20 mouse cellular contexts compared by ENCODE assay signal in genomic region chr12:99380124-99380523, GRCm38 (mm10).
DNase-seq lines count a peak whose midpoint lies in the region; ATAC-seq and TF ChIP-seq lines count a peak whose summit lies in the region.
"Had no signal": no experiment of that assay in that cellular context is flagged by ENCODE, and none has a peak within 500 bp of the region (broad histone marks: within the 10 kb centered on the region; RNA-seq: fewer than 3 reads in every experiment).

No protein-coding gene starts in this region.

- peak overlapping the region; percentile 80 for H3K27ac ChIP-seq in gastrocnemius, adult 2 months
- peak overlapping the region; percentile 79 for H3K27ac ChIP-seq in layer of hippocampus, adult 2 months
- H3K27ac ChIP-seq in CH12.LX (ENCODE audit: insufficient read depth, low read depth) = peak overlapping the region; percentile 84; the same call in 1 of the 2 replicates
- peak overlapping the region; percentile 33; the same call in 1 of the 2 replicates for H3K27ac ChIP-seq in bone marrow macrophage, adult 2 months (ENCODE audit: insufficient read depth, low read depth, low read length)
- H3K27ac ChIP-seq in intestine, embryonic 16.5 days (ENCODE audit: low read length) = no peak overlapping the region
- H3K27ac ChIP-seq: embryonic facial prominence, embryonic 12.5 days; forebrain, embryonic 13.5 days; heart, embryonic 13.5 days; hindbrain, embryonic 15.5 days had no signal

- TF ChIP-seq POLR2A in CH12.LX (IDR thresholded peaks at IDR 0.05; ENCODE audit: low read depth, low read length) = no peak
- TF ChIP-seq POLR2A in bone marrow macrophage, adult 2 months (IDR thresholded peaks at IDR 0.05; ENCODE audit: borderline replicate concordance, low read depth, low read length) = no peak

- H3K9me3 ChIP-seq in CH12.LX (replicated peaks; ENCODE audit: low read length) = peaks cover 2% of the 10 kb centered on the region
- no peaks in the 10 kb centered on the region for H3K9me3 ChIP-seq in intestine, embryonic 16.5 days (ENCODE audit: control insufficient read depth, low read length)
- H3K9me3 ChIP-seq: embryonic facial prominence, embryonic 12.5 days; forebrain, embryonic 13.5 days; hindbrain, embryonic 15.5 days had no signal

- no peaks in the 10 kb centered on the region for H3K27me3 ChIP-seq in CH12.LX (replicated peaks)
- H3K27me3 ChIP-seq in intestine, embryonic 16.5 days (replicated peaks; ENCODE audit: control insufficient read depth, insufficient read depth, low read length) = no peaks in the 10 kb centered on the region
- H3K27me3 ChIP-seq: embryonic facial prominence, embryonic 12.5 days; forebrain, embryonic 13.5 days; heart, embryonic 13.5 days; hindbrain, embryonic 15.5 days had no signal

- peak overlapping the region; percentile 40 for H3K4me2 ChIP-seq in CH12.LX (ENCODE audit: insufficient read depth, low read depth, poor library complexity, severe bottlenecking)
- no peak overlapping the region for H3K4me2 ChIP-seq in intestine, embryonic 16.5 days (ENCODE audit: low read depth, low read length)
- H3K4me2 ChIP-seq: embryonic facial prominence, embryonic 12.5 days; forebrain, embryonic 13.5 days; heart, embryonic 13.5 days; hindbrain, embryonic 15.5 days had no signal

- peaks cover 4 to 51% of the 10 kb centered on the region in 2 experiments for H3K36me3 ChIP-seq in CH12.LX (replicated peaks in 1 of 2; ENCODE audit: control insufficient read depth in 1 of 2, insufficient read depth in 1 of 2, low read length in 1 of 2)
- 0 out of 2 replicates have a peak, but pooled peaks cover 3% of the 10 kb centered on the region for H3K36me3 ChIP-seq in intestine, embryonic 16.5 days (ENCODE audit: control insufficient read depth, insufficient read depth, low read length)

- DNase-seq in gastrocnemius, adult 2 months = peak; percentile 11
- no peak for DNase-seq in gastrocnemius, postnatal 10 days
- DNase-seq in layer of hippocampus, adult 2 months (ENCODE audit: low spot score in 2 of 2) = no peak
- no peak for DNase-seq in layer of hippocampus, adult 8-10 months (ENCODE audit: low spot score in 2 of 2)
- DNase-seq in CH12.LX (ENCODE audit: extremely low read depth) = no peak
- DNase-seq: adrenal gland, adult 8-10 months; adrenal gland, postnatal 36 days; cerebellum, adult 11-12 months; cerebellum, adult 9-10 months; cerebellum, postnatal 25 days; gastrocnemius, postnatal 36 days; heart, adult 11 months; heart, postnatal 36 days; kidney, adult 18-20 months had no signal

- no peak for TF ChIP-seq CTCF in gastrocnemius, adult 2 months (IDR thresholded peaks at IDR 0.05)
- no peak for TF ChIP-seq CTCF in layer of hippocampus, adult 2 months (conservative IDR thresholded peaks at IDR 0.05)
- TF ChIP-seq CTCF in CH12.LX (conservative IDR thresholded peaks at IDR 0.05 in 1 of 2, IDR thresholded peaks at IDR 0.05 in 1 of 2; ENCODE audit: low read depth in 2 of 2, low read length in 2 of 2) = no peak
- TF ChIP-seq CTCF in bone marrow macrophage, adult 2 months (IDR thresholded peaks at IDR 0.05; ENCODE audit: low read depth, low read length) = no peak

- no peak for TF ChIP-seq RAD21 in CH12.LX (IDR thresholded peaks at IDR 0.05; ENCODE audit: low read depth, low read length)

- H3K9ac ChIP-seq in CH12.LX (ENCODE audit: insufficient read depth, low read depth) = no peak overlapping the region
- no peak overlapping the region for H3K9ac ChIP-seq in intestine, embryonic 16.5 days (ENCODE audit: low read depth, low read length)
- H3K9ac ChIP-seq: embryonic facial prominence, embryonic 12.5 days; forebrain, embryonic 13.5 days; heart, embryonic 13.5 days; hindbrain, embryonic 15.5 days had no signal

- 72% methylated on average over 6 of the region's 6 CpGs for WGBS in intestine, embryonic 16.5 days

- dilution Hi-C loops in CH12.LX (cut with MboI; ENCODE audit: extremely low pct_ligation_motif_present, extremely low pct_unique_long_range_greater_than_20kb, low sequenced_read_pairs) = no loop called here

- no peak for TF ChIP-seq EP300 in CH12.LX (IDR thresholded peaks at IDR 0.05; ENCODE audit: low read length)

- in situ Hi-C loops in CH12.LX (cut with MboI; ENCODE audit: low pct_ligation_motif_present, low pct_unique_long_range_greater_than_20kb, low sequenced_read_pairs) = no loop called here

- H3K4me3 ChIP-seq in gastrocnemius, adult 2 months = no peak overlapping the region
- no peak overlapping the region for H3K4me3 ChIP-seq in layer of hippocampus, adult 2 months
- H3K4me3 ChIP-seq in CH12.LX (replicated peaks in 1 of 3; ENCODE audit: low read depth in 2 of 3, low read length in 2 of 3, poor library complexity in 1 of 3) = peak overlapping the region in 1 of 3 experiments; percentile 38
- H3K4me3 ChIP-seq in bone marrow macrophage, adult 2 months (ENCODE audit: insufficient read depth, low read length) = no peak overlapping the region
- H3K4me3 ChIP-seq in intestine, embryonic 16.5 days (ENCODE audit: low read length) = no peak overlapping the region
- H3K4me3 ChIP-seq: embryonic facial prominence, embryonic 12.5 days; forebrain, embryonic 13.5 days; heart, embryonic 13.5 days; hindbrain, embryonic 15.5 days had no signal

- intact Hi-C loops in gastrocnemius, adult 2 months (cut with DNase I) = loop anchor here (10.0 kb wide), 1 partner anchor 255 kb away; no protein-coding TSS in a partner anchor

- peaks cover 30 to 77% of the 10 kb centered on the region in 2 experiments for H3K4me1 ChIP-seq in CH12.LX (ENCODE audit: control insufficient read depth in 1 of 2, insufficient read depth in 2 of 2)
- peaks cover 44% of the 10 kb centered on the region for H3K4me1 ChIP-seq in bone marrow macrophage, adult 2 months (ENCODE audit: control insufficient read depth, insufficient read depth, low read length)
- peaks cover 10% of the 10 kb centered on the region for H3K4me1 ChIP-seq in intestine, embryonic 16.5 days (ENCODE audit: control insufficient read depth, insufficient read depth, low read length)
- H3K4me1 ChIP-seq: embryonic facial prominence, embryonic 12.5 days had no signal

- H3K79me2 ChIP-seq in CH12.LX (replicated peaks; ENCODE audit: control insufficient read depth, extremely low read depth, insufficient read depth, poor library complexity, severe bottlenecking) = peaks cover 21% of the 10 kb centered on the region

- ATAC-seq in intestine, embryonic 16.5 days = no peak
- ATAC-seq: forebrain, embryonic 13.5 days had no signal

TF ChIP-seq in CH12.LX, 34 proteins besides CTCF, POLR2A, EP300 and RAD21:
- TF ChIP-seq ELF1 (IDR thresholded peaks at IDR 0.05; ENCODE audit: low read depth, low read length) (no peak), BHLHE40 (IDR thresholded peaks at IDR 0.05; ENCODE audit: low read depth, low read length) (no peak), ZNF384 (IDR thresholded peaks at IDR 0.05; ENCODE audit: low read depth, low read length) (no peak), RCOR1 (conservative IDR thresholded peaks at IDR 0.05; ENCODE audit: low read depth, low read length) (no peak), NRF1 (IDR thresholded peaks at IDR 0.05; ENCODE audit: low read depth, low read length) (no peak), MAFK (IDR thresholded peaks at IDR 0.05; ENCODE audit: insufficient replicate concordance, low read length) (no peak), USF1 (IDR thresholded peaks at IDR 0.05; ENCODE audit: low read depth, low read length) (no peak), ZC3H11A (IDR thresholded peaks at IDR 0.05; ENCODE audit: low read depth, low read length) (no peak), ZKSCAN1 (IDR thresholded peaks at IDR 0.05; ENCODE audit: borderline replicate concordance, low read depth, low read length) (no peak), IRF4 (IDR thresholded peaks at IDR 0.05; ENCODE audit: low read depth, low read length) (no peak), TBP (conservative IDR thresholded peaks at IDR 0.05; ENCODE audit: low read depth, low read length) (no peak), CHD2 (IDR thresholded peaks at IDR 0.05; ENCODE audit: low read length) (no peak), KAT2A (IDR thresholded peaks at IDR 0.05; ENCODE audit: insufficient replicate concordance, low read length) (no peak), MEF2A (IDR thresholded peaks at IDR 0.05; ENCODE audit: borderline replicate concordance, low read depth, low read length) (no peak)
